Mouse (Mus musculus) lung, adult 2 months (tissue): ENCODE measurements around the gene Nek11. TPM values are rescaled to one million over a fixed set of nuclear protein-coding genes. Genes with fewer than 3 reads are reported as not detected.
A peak's percentile ranks its signal among the peaks of the same experiment; 100 is the strongest.
"Not testable (repeated sequence)": the region's sequence is repeated elsewhere in the genome, so short reads cannot be mapped to it uniquely, and the experiment has no call there.

Experiments
- DNase-seq: peaks from one replicate; pipeline ENCODE4 v3.0.0; 2022
- H3K4me1 ChIP-seq: fragments of 200-500 bp; 2 replicates; pipeline ENCODE4 v1.6.1; 2011; ENCODE audit warnings: low read length; ENCODE audit not compliant: control insufficient read depth, insufficient read depth
- H3K4me3 ChIP-seq: fragments of 200-500 bp; replicated peaks from 2 replicates; pipeline ENCODE3; 2011; ENCODE audit warnings: low read depth, mild to moderate bottlenecking, control low read depth, low read length; ENCODE audit errors: extremely low read depth
- CTCF ChIP-seq: fragments of 200-500 bp; IDR thresholded peaks from 2 replicates; pipeline ENCODE4 v1.5.1; 2011; ENCODE audit warnings: mild to moderate bottlenecking, low read length, control low read depth; ENCODE audit not compliant: insufficient read depth
- POLR2A ChIP-seq: fragments of 200-500 bp; IDR thresholded peaks from 2 replicates; pipeline ENCODE4 v1.6.1; 2011; ENCODE audit warnings: low read depth, mild to moderate bottlenecking, control low read depth, low read length, borderline replicate concordance; ENCODE audit errors: extremely low read depth
- WGBS: fragments of 180-500 bp; shearing (Covaris S2); methylation state at CpG from one replicate; pipeline ENCODE4 v1.1.7; 2018; 5-methylcytosine and 5-hydroxymethylcytosine counted together
- polyA plus RNA-seq: library from polyadenylated mRNA; depleted of rRNA; stranded (reverse); fragments of >200 nt; gene quantifications from 2 replicates; pipeline ENCODE4 v1.2.3, GENCODE M21; 2012; rRNA removed

Nek11 gene
- polyA plus RNA-seq, 1 experiment = 1.3 TPM

- DNase-seq = no peak
- no peak overlapping the region for H3K4me3 ChIP-seq
- no peak for TF ChIP-seq CTCF
- TF ChIP-seq POLR2A = no peak
- 50% methylated on average over 3 of the region's 3 CpGs for WGBS
- H3K4me1 ChIP-seq = no peaks in the 10 kb centered on the region
Measured at GRCm38 (mm10) chr9:105186725-105187124, 208.6 kb downstream of the Nek11 start.

GRCm38 (mm10) chr9:105182392-105182791 lies 212.9 kb downstream of the Nek11 start:
- Histone ChIP-seq H3K4me3 (no peak overlapping the region), H3K4me1 (no peaks in the 10 kb centered on the region)
- WGBS = 81% methylated on average over 3 of the region's 3 CpGs
- no peak for TF ChIP-seq POLR2A
- no peak for TF ChIP-seq CTCF
- no peak for DNase-seq

GRCm38 (mm10) chr9:105144992-105145391 lies 250.3 kb downstream of the Nek11 start, which contains the start of gene 1700080E11Rik:
Gene 1700080E11Rik (minus strand): TSS chr9:105145092.
- no peak within 1 kb of the TSS for H3K4me3 ChIP-seq
- DNase-seq = no peak
- WGBS = 72% methylated on average over 6 of the region's 6 CpGs
- TF ChIP-seq POLR2A (no peak), CTCF (no peak)
- no peaks in the 10 kb centered on the region for H3K4me1 ChIP-seq

GRCm38 (mm10) chr9:105139204-105139603 lies 256.1 kb downstream of the Nek11 start:
- TF ChIP-seq POLR2A = no peak
- TF ChIP-seq CTCF = no peak
- WGBS = 40% methylated on average over 6 of the region's 6 CpGs
- no peaks in the 10 kb centered on the region for H3K4me1 ChIP-seq
- H3K4me3 ChIP-seq = no peak overlapping the region
- DNase-seq = no peak

- TF ChIP-seq CTCF (no peak), POLR2A (no peak)
- WGBS = 31% methylated on average over 1 of the region's 1 CpGs
- Histone ChIP-seq H3K4me1 (no peaks in the 10 kb centered on the region), H3K4me3 (no peak overlapping the region)
- no peak for DNase-seq
Measured at GRCm38 (mm10) chr9:105136404-105136803, 258.9 kb downstream of the Nek11 start.

GRCm38 (mm10) chr9:105134536-105134935 lies 260.8 kb downstream of the Nek11 start:
- no peak for TF ChIP-seq POLR2A
- TF ChIP-seq CTCF = no peak
- WGBS = 54% methylated on average over 5 of the region's 5 CpGs
- H3K4me3 ChIP-seq = no peak overlapping the region
- peaks cover 5% of the 10 kb centered on the region; the same call in 1 of the 2 replicates for H3K4me1 ChIP-seq
- no peak for DNase-seq

- 23% methylated on average over 5 of the region's 5 CpGs for WGBS
- no peak for DNase-seq
- no peak for TF ChIP-seq POLR2A
- TF ChIP-seq CTCF = no peak
- peaks cover 5% of the 10 kb centered on the region; the same call in 1 of the 2 replicates for H3K4me1 ChIP-seq
- H3K4me3 ChIP-seq = peak overlapping the region; percentile 4
Measured at GRCm38 (mm10) chr9:105132002-105132367, 263.3 kb downstream of the Nek11 start.

- TF ChIP-seq CTCF = no peak
- peak; percentile 87; the same call in 1 of the 2 replicates for TF ChIP-seq POLR2A
- peaks cover 5% of the 10 kb centered on the region; the same call in 1 of the 2 replicates for H3K4me1 ChIP-seq
- WGBS = under 1% methylated on average over 60 of the region's 60 CpGs
- peak; percentile 90 for DNase-seq
- H3K4me3 ChIP-seq = peak within 1 kb of the TSS; percentile 76
Measured at GRCm38 (mm10) chr9:105131253-105132001, 263.9 kb downstream of the Nek11 start, which contains the start of gene Nudt16. Gene Nudt16 (minus strand): TSS chr9:105131824.

- 93% methylated on average over 8 of the region's 8 CpGs for WGBS
- no peak for TF ChIP-seq CTCF
- no peak for TF ChIP-seq POLR2A
- Histone ChIP-seq H3K4me1 (peaks cover 5% of the 10 kb centered on the region; the same call in 1 of the 2 replicates), H3K4me3 (no peak overlapping the region)
- DNase-seq = no peak
Measured at GRCm38 (mm10) chr9:105130331-105130730, 265.0 kb downstream of the Nek11 start.

- WGBS = 85% methylated on average over 3 of the region's 3 CpGs
- H3K4me1 ChIP-seq, DNase-seq, H3K4me3 ChIP-seq: not testable (repeated sequence)
Measured at GRCm38 (mm10) chr9:105125206-105125605, 270.1 kb downstream of the Nek11 start.

Other genes starting within 250 kb of the Nek11 start
- gene Aste1, start 132 bp downstream of the Nek11 start, polyA plus RNA-seq = 4.0 and 4.6 TPM in 2 replicates
- gene Atp2c1, start 131.8 kb upstream of the Nek11 start, polyA plus RNA-seq = 74.5 and 79.3 TPM in 2 replicates
- gene Pik3r4, start 247.5 kb upstream of the Nek11 start, polyA plus RNA-seq = 17.1 and 18.8 TPM in 2 replicates